Mouse (Mus musculus): Measurements from ENCODE around the gene Smim14. TPM values are rescaled to one million over a fixed set of nuclear protein-coding genes. Genes with fewer than 3 reads are reported as not detected.

Gene Smim14
- total RNA-seq (2014; rRNA removed), result 153 and 155 TPM in 2 replicates
- polyA plus RNA-seq (2015; fragmentation: Nextera tagmentation; extraction: Ambion mirVana), result 200 and 229 TPM in 2 replicates

DNA sequence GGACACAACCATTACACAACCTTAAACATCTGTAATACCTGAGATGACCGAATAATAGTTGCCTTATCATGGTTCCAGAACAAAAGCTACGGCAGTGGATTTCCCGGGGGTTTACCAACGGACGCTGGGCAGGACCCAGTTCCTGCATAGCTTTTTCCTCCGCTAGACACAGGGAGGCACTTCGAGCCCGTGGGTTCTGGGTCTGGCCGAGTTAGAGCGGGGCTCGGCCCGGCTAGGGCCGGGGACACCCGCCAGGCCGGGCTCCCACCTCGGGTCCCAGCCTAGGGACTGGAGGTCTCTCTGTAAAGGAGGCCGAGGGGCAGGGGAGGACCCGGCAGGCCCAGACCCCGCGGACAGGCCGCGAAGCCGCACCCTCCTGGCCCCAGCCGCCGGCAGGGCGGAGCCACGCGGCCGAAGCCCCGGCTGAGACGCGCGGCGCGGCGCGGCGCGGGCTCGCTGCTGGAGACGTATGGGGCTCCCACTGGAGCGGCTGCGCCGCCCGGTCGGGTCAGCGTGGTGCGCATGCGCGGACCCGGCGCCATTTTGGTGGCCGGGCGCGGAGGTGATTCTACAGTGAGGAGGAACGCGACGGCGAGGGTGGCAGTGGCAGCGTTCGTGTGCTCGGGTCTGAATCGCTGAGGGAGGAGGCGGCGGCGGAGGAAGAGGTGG is at the start of gene Smim14, which contains the start of gene Ube2k:
Gene Smim14 (minus strand): TSS at position 434 of the 669 bp plus-strand sequence.
Gene Ube2k (plus strand): TSS at position 483 of the 669 bp plus-strand sequence.
- peak within 1 kb of the TSS; percentile 92 for H3K9ac ChIP-seq (replicated peaks; ENCODE audit: low read length)
- ATAC-seq (peak; percentile 97), DNase-seq (ENCODE audit: low spot score) (peak; percentile 96)
- peak within 1 kb of the TSS; percentile 99 for H3K27ac ChIP-seq
- no peaks in the 10 kb centered on the region for H3K9me3 ChIP-seq (ENCODE audit: low read length)
- H3K36me3 ChIP-seq (ENCODE audit: insufficient read depth, low read length), result no peaks in the 10 kb centered on the region
- under 1% methylated on average over 61 of the region's 66 CpGs for WGBS
- peak within 1 kb of the TSS; percentile 94 for H3K4me3 ChIP-seq (ENCODE audit: low read length)
- peak; percentile 19 for TF ChIP-seq CTCF (IDR thresholded peaks at IDR 0.05; ENCODE audit: low read depth)
- H3K4me1 ChIP-seq (ENCODE audit: insufficient read depth, low read length), result peaks cover 6% of the 10 kb centered on the region
- no peaks in the 10 kb centered on the region for H3K27me3 ChIP-seq (ENCODE audit: insufficient read depth, low read length)
- peak within 1 kb of the TSS; percentile 81 for H3K4me2 ChIP-seq (ENCODE audit: low read depth, low read length)

DNA sequence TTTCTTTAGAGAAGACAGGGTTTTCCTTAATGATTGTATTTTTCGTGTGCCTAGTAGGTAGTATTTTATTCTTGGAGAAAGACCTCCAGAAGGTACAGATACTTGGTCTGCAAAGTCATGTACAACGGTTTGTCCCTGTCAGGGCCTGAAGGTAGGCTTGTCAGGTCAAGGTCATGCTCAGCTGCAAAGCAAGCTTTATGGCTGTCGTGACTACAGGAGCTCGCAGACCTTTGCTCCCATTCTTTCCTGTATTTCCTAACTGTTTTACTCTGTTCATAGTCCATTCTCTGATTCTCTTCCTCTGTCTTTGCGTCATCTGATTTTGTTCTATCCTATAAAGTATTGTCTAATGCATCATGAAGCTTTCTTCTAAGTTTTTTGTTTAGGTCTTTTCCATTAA is 49.3 kb upstream of the Smim14 start:
- 91% methylated on average over 5 of the region's 5 CpGs for WGBS
- Histone ChIP-seq H3K27me3 (ENCODE audit: insufficient read depth, low read length) (no peaks in the 10 kb centered on the region), H3K9me3 (ENCODE audit: low read length) (no peaks in the 10 kb centered on the region), H3K9ac (replicated peaks; ENCODE audit: low read length) (no peak overlapping the region), H3K4me1 (ENCODE audit: insufficient read depth, low read length) (no peaks in the 10 kb centered on the region), H3K36me3 (ENCODE audit: insufficient read depth, low read length) (no peaks in the 10 kb centered on the region), H3K4me2 (ENCODE audit: low read depth, low read length) (no peak overlapping the region), H3K27ac (no peak overlapping the region), H3K4me3 (ENCODE audit: low read length) (no peak overlapping the region)
- ATAC-seq (no peak), DNase-seq (ENCODE audit: low spot score) (no peak)
- no peak for TF ChIP-seq CTCF (IDR thresholded peaks at IDR 0.05; ENCODE audit: low read depth)

DNA sequence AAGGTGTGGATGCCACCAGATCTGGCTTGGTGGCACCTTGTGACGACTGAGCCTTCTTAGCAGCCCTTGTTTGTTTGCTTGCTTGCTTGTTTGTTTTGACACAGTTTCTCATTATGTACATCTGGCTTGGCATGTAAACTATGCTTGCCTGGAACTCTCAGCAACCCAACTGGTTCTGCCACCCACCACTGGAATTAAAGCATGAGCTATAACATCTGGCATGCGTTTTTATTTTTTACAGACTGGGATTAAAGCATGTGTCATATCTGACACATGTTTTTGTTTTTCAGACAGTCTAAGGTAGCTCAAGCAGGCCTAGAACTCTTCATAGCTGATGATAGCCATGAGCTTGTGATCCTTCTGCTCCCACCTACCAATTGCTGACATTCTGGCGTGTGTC is 41.6 kb upstream of the Smim14 start:
- WGBS, result 84% methylated on average over 3 of the region's 3 CpGs
- DNase-seq (ENCODE audit: low spot score), result no peak
- no peaks in the 10 kb centered on the region for H3K4me1 ChIP-seq (ENCODE audit: insufficient read depth, low read length)

DNA sequence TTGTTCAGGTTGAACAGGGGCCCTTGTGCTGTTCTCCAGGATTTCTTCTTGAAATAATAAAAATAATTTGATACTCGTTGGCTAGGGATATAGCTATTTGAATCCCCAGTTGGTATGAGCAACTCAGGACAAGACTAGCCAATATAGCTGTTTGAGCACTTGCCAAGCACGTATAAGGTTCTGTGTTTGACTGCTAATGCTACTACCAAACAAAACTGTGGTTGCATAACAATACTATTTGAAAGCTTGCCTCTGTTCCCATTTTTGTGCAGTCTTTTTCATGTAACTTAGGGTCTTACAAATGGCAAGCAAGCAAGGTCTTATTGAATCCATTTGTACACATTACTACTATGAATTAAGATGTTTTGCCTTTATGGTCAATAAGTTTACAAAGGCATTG is 38.9 kb upstream of the Smim14 start:
- no peak for TF ChIP-seq CTCF (IDR thresholded peaks at IDR 0.05; ENCODE audit: low read depth)
- ATAC-seq, result no peak
- no peaks in the 10 kb centered on the region for H3K36me3 ChIP-seq (ENCODE audit: insufficient read depth, low read length)
- WGBS, result 70% methylated on average over 2 of the region's 2 CpGs
- DNase-seq (ENCODE audit: low spot score), result no peak
- no peak overlapping the region for H3K27ac ChIP-seq
- H3K9ac ChIP-seq (replicated peaks; ENCODE audit: low read length), result no peak overlapping the region
- no peaks in the 10 kb centered on the region for H3K9me3 ChIP-seq (ENCODE audit: low read length)
- no peaks in the 10 kb centered on the region for H3K27me3 ChIP-seq (ENCODE audit: insufficient read depth, low read length)
- no peaks in the 10 kb centered on the region for H3K4me1 ChIP-seq (ENCODE audit: insufficient read depth, low read length)
- H3K4me3 ChIP-seq (ENCODE audit: low read length), result no peak overlapping the region
- no peak overlapping the region for H3K4me2 ChIP-seq (ENCODE audit: low read depth, low read length)

More for the DNA sequence above, 41.6 kb upstream of the Smim14 start:
- no peak overlapping the region for H3K4me2 ChIP-seq (ENCODE audit: low read depth, low read length)
- no peak overlapping the region for H3K4me3 ChIP-seq (ENCODE audit: low read length)
- H3K27me3 ChIP-seq (ENCODE audit: insufficient read depth, low read length), result no peaks in the 10 kb centered on the region
- H3K27ac ChIP-seq, result no peak overlapping the region
- no peak for TF ChIP-seq CTCF (IDR thresholded peaks at IDR 0.05; ENCODE audit: low read depth)
- H3K36me3 ChIP-seq (ENCODE audit: insufficient read depth, low read length), result no peaks in the 10 kb centered on the region
- ATAC-seq, result no peak
- no peaks in the 10 kb centered on the region for H3K9me3 ChIP-seq (ENCODE audit: low read length)
- H3K9ac ChIP-seq (replicated peaks; ENCODE audit: low read length), result no peak overlapping the region

DNA sequence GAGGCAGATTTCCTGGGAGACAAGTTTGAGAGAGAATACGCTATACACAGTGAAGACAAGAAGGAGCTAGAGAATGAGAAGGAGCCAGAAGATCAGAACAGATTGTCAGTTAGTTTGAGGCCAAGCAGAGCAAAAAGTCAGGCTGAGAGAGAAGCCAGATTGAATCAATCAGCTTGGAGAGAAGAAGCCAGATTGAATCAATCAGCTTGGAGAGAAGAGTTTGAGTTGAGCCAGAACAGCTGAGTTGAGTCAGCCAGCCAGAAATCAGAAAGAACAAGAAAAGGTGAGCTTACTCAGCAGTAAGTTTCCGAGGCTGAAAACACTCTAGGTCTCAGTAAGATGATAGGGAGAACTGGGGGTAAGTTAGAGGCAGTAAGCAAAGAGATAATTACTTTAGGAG is 37.9 kb upstream of the Smim14 start:
- H3K4me2 ChIP-seq (ENCODE audit: low read depth, low read length), result no peak overlapping the region
- H3K9ac ChIP-seq (replicated peaks; ENCODE audit: low read length), result no peak overlapping the region
- no peaks in the 10 kb centered on the region for H3K9me3 ChIP-seq (ENCODE audit: low read length)
- no peak overlapping the region for H3K27ac ChIP-seq
- TF ChIP-seq CTCF (IDR thresholded peaks at IDR 0.05; ENCODE audit: low read depth), result no peak
- no peak overlapping the region for H3K4me3 ChIP-seq (ENCODE audit: low read length)
- H3K27me3 ChIP-seq (ENCODE audit: insufficient read depth, low read length), result no peaks in the 10 kb centered on the region
- ATAC-seq (no peak), DNase-seq (ENCODE audit: low spot score) (no peak)
- WGBS, result 86% methylated on average over 2 of the region's 2 CpGs
- no peaks in the 10 kb centered on the region for H3K4me1 ChIP-seq (ENCODE audit: insufficient read depth, low read length)
- H3K36me3 ChIP-seq (ENCODE audit: insufficient read depth, low read length), result 0 out of 2 replicates have a peak, but pooled peaks cover under 1% of the 10 kb centered on the region

DNA sequence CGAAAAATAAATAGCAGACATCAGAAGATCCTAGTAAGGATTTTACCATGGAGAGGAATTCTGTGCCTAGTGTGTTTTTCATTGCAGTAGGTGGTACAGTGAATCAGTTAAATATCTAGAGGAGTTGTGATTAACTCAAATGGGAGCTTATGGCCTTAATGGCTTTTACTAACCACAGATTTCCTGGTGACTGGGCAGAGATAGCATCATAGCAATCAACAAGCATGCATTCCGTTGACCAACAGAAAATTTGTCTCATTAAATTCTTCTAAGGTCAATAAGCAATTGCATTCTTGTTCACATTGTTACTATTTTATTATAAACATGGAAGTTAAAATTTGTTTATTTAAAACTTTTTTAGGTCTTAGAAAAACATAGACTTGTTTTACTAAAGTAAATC is 28.5 kb upstream of the Smim14 start:
- H3K27ac ChIP-seq, result no peak overlapping the region
- H3K36me3 ChIP-seq (ENCODE audit: insufficient read depth, low read length), result 0 out of 2 replicates have a peak, but pooled peaks cover 5% of the 10 kb centered on the region
- DNase-seq (ENCODE audit: low spot score) (no peak), ATAC-seq (no peak)
- no peaks in the 10 kb centered on the region for H3K4me1 ChIP-seq (ENCODE audit: insufficient read depth, low read length)
- 84% methylated on average over 2 of the region's 2 CpGs for whole genome bisulfite sequencing
- no peaks in the 10 kb centered on the region for H3K9me3 ChIP-seq (ENCODE audit: low read length)
- no peak overlapping the region for H3K4me2 ChIP-seq (ENCODE audit: low read depth, low read length)
- no peak for TF ChIP-seq CTCF (IDR thresholded peaks at IDR 0.05; ENCODE audit: low read depth)
- H3K4me3 ChIP-seq (ENCODE audit: low read length), result no peak overlapping the region
- H3K27me3 ChIP-seq (ENCODE audit: insufficient read depth, low read length), result no peaks in the 10 kb centered on the region
- no peak overlapping the region for H3K9ac ChIP-seq (replicated peaks; ENCODE audit: low read length)
